Mouse (Mus musculus) skeletal muscle tissue, adult 2 months (tissue): ENCODE data around the gene Eif4e2.

Experiments
- DNase-seq: peaks from one replicate; pipeline ENCODE4 v3.0.0-alpha.2; 2012; ENCODE audit warnings: low read depth, low spot score

Gene Eif4e2

DNA sequence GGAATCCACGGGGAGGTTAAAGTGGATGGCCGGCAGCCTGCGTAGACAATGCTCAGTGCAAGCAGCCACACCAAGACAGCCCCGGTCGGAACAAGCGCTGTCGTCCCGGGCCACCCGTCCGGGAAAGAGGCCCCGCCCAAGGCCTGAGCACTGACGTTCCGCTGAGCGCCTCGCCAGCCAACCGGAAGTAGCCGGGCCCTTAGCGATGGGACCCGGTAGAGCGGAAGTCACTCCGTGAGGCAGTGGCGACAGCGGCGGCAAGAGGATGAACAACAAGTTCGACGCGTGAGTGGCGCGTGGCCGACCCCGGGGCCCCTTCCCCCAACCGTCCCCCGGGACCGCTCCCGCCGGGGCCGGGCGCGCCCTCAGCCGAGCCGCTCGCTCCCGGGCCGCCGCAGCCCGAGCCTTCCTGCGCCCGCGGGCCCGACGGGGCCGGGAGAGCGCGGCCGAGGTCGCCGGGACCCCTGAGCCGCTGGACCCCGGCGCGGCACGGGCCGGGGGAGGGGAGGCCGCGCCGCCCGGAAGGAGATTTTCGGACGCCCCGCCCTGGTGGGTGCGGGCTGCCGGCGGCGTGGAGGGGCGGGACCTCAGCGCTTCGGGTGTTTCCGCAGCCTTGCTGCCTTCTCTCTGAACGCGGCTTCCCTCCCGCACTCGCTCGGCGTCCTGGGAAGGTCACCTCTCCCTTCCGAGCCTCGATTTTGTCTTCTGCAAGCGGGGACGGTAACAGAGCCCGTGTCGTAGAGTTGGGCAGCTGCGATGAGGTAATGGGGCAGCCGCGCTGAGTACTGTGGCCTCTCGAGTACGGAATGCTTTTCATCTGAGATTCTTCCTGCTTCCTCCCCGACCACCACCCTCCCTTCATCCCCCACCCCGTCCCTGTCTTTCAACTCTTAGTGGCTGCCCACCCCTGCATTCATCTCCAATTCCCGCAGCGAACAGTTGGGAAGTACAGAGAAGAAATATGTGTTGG lies at the start of gene Eif4e2:
Gene Eif4e2, plus strand, starts transcription at position 180 of the 970 bp plus-strand sequence.
- DNase-seq: peak; percentile 93

GRCm38 (mm10) chr1:87164164-87164795 lies 49.4 kb upstream of the Eif4e2 start:
- DNase-seq: no peak

DNA sequence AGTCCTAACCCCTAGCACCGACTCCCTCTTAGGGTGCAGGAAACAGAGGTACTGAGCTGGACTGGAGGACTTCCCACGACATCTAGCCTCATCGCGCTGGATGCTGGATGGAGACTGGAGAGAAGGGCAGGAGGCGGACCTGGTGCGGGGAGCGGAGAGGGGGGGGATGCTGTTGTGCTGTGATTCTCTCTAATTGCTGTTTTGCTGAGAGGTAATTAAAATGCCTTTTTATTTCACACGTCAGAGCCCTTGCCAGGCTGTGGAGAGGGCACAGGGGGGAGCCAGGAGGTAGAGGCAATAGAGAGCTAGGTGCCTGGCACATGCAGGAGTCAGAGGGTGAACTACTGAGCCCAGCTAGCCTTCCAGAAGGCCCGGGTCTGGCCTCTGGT lies 48.9 kb upstream of the Eif4e2 start:
- DNase-seq: no peak

GRCm38 (mm10) chr1:87170458-87170857 lies 43.3 kb upstream of the Eif4e2 start:
- no peak for DNase-seq

DNA sequence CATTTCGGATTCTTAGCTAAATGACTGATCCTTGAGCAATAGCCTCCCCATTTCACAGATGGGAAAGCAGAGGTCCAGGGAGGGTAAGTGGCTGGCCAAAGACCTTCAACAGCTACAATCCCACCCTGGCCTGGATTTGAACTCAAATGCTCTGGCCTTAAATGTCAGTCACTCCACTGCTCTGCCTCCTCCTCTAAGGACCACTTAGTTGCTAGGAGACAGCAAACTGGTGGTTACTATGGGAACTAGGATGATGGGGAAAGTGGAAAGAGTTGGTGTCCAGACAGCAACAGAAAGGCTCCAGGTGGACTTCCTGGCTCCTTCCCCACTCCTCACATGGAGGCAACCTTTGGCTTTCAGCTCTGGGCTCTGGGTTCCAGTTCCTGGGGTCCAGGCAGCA lies 42.4 kb upstream of the Eif4e2 start:
- DNase-seq: no peak

DNA sequence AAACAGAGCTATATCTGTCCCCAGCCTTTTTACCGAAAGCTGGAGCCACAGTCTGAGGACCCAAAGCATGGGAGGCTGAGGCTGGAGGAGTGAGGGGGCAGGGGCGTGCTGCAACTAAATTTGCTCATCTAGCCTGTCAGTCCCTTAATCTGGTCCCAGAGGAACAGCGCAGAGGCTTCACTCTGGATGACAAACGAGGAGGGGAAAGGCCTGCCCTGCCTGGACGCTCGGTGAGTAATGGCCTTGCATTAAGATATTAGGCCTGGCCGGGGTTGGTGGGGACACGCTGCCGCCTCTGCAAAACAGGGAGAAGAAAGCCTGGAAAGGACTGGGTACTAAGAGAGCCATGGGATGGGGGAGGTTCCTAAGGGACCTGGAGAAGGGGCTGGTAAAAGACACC lies 41.4 kb upstream of the Eif4e2 start:
- no peak for DNase-seq

DNA sequence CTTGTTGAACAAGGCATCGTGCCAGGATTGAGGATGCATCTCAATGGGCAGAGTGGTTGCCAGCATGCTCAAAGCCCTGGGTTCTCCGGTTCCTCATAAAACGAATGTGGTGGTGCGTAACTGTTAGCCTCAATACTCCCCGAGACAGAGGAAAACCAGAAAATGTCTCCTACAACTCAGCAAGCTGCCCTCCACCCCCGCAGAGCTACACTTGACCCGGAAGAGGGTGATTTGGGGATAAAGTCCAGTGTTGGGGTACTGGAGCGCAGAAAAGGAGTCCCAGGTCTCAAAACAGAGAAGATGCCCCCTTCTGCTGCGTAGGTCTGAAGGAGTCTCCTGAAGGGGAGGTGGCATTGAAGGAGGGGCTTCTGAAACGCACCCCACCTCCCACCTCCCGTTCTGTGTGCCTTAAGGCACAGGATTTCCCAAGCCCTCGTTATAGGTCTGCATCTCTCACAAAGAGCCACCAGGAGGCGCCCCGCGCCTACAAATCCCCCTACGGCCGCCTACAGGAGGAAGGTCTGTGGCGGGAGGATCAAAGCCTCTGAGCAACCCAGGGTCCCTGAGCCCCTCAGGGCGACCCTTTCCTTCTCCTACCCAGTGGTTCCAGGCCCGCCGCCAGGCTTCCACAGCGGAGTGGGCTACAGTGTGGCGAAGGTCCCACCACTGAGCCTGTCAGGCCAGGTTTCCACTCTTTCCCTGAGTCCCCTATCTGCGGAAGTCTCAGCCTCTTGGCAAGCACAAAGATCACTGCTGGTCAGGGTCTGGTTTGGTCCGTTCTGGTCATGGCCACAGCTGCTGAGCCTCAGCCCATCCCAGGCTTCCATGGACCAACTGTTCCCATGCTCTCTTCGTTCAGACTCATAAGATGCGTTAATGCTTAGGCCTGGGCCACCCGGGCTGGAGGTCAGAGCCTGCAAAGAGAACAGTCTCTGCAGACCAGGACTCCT lies 39.4 kb upstream of the Eif4e2 start:
- DNase-seq: peak; percentile 38

DNA sequence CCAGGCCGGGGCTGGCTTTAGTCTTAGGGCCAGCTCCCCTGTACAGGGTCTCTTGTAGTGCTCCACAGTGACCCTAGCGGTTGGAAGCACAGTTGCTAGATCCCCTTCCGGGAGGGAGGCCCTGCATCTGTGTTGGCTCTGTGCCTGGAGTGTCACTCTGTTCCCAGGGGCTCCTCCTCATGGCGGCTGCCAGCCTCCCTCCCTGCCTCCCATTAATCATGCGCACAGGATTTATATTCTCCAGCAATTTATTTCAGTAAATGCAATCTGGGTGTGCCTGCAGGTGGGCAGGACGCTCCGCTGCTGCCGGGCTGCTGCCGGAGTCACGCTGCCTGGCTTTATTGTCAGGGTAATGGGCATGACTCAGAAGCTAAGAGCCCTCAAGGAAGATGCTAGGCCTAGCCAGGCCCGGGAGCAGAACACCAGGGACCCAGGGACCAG lies 37.8 kb upstream of the Eif4e2 start:
- DNase-seq: peak; percentile 15

DNA sequence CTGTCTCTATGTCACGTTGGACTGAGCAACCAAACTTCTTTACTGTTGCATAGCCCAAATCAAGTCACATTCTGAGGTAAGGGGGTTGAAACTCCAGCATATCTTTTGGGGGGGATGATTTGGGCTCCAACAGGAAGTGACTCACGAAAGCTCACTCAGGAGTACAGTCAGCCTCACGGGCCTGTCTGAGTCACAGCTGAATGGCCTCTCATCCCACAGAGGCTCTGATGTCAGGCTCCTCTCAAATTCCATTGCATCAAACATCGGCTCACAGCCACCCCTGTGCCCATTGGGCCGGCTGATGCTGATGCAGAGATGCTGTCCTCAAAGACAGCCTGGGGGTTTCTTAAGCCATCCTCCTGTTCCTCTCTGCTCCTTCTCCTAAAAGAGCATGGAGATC lies 32.8 kb upstream of the Eif4e2 start:
- no peak for DNase-seq

DNA sequence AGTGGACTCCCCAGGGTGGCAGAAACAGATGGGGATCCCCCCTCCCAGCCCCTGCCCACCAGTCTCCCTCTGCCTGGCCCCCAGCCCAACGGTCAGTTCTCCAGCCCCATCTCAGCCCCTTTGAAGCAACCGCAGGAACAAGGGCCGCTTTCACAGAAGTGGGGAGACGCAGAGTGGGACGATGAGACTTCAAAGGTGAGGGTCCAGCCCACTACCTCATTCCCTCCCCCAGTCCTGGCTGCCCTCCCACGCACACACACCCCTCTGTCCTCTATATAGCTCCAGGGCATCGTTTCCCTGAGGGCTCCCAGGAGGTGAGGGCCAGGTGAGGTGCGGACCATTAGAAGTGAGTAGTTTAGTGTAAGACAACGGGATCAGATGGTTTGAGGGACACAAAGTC lies 30.7 kb upstream of the Eif4e2 start, which contains the start of gene Prss56:
Gene Prss56, plus strand, starts transcription at position 301 of the 400 bp plus-strand sequence.
- DNase-seq: no peak

- no peak for DNase-seq
Observed at GRCm38 (mm10) chr1:87183998-87184750, 29.5 kb upstream of the Eif4e2 start.

DNA sequence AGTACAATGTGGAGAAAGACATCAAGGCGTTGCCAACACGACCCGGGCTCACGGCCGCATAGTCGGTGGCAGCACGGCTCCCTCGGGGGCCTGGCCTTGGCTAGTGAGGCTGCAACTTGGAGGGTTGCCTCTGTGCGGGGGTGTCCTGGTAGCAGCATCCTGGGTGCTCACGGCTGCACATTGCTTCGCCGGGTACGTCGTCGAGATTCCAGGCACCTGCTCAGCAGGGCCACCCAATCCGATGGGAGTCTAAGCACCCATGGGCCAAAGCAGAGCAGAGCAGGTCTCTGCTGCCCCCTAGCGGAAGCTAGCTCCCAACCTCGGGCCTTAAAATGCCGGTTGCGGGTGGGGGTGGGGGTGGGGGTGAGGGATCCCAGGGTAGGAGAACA lies 29.0 kb upstream of the Eif4e2 start:
- peak; percentile 52 for DNase-seq

DNA sequence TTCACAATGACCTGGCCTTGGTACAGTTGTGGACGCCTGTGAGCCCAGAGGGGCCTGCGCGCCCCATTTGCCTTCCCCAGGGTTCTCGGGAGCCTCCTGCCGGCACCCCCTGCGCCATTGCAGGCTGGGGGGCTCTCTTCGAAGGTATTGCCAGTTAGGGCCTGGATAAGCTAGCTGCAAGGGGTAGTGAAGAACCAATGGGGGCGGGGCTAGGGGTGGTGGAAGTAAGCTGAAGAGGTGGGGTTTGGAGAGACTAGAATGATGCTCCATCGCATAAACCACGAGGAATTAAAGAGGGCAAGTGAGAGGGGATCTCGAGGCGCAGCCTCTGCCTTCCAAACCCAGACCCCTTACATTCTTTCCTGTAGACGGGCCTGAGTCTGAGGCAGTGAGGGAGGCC lies 28.2 kb upstream of the Eif4e2 start:
- no peak for DNase-seq

DNA sequence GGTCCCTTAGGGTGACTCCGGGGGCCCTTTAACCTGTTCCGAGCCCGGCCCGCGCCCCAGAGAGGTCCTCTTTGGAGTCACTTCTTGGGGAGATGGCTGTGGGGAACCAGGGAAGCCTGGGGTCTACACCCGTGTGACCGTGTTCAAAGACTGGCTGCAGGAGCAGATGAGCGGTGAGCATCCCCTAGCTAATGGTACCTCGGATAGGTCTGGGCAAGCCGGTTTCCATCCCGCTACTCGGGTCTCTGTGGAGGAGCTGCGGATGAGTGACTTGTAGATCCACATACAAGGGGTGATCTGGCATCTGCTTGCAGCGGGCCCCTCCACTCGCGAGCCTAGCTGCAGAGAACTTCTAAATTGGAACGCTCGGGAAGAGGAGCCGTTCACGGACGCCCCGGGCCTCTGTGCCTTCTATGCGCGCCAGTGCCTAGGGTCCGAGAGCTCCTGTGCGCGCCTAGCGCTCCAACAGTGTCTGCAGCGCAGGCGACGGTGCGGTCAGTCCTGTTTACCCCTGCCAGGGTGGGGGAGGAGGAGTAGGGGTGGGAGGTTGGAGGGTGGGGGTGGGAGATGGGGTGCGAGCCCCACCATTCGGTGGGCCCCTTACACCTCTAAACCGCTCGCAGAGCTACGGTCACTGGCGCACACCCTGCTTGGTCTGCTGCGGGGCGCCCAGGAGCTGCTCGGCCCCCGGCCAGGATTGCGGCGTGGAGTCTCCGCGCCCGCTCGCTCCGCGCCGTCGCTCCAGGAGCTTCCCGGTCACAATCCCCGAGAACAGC lies 27.3 kb upstream of the Eif4e2 start:
- no peak for DNase-seq

DNA sequence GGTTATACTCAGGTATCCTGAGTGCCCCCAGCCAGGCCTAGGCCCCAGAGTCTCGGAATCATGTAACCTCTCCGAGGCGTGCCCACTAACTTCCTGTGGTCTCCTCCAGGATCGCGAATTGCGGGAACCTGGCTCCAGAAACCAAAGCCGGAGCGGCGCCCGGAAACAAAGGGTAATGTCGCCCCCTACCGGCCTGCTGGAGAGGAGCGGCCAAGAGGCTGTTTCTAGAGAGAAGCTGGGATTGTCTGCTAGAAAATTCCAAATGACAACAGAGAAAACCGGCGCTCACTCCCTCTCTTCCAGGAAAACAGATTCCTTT lies 26.7 kb upstream of the Eif4e2 start:
- DNase-seq: peak; percentile 21

GRCm38 (mm10) chr1:87190429-87190828 lies 23.3 kb upstream of the Eif4e2 start, which contains the start of gene Chrnd:
TSS of gene Chrnd (plus strand) at chr1:87190607.
- no peak for DNase-seq

- DNase-seq: no peak
Observed at GRCm38 (mm10) chr1:87197296-87197695, 16.4 kb upstream of the Eif4e2 start.

- no peak for DNase-seq
Observed at GRCm38 (mm10) chr1:87198119-87199065, 15.3 kb upstream of the Eif4e2 start.

DNA sequence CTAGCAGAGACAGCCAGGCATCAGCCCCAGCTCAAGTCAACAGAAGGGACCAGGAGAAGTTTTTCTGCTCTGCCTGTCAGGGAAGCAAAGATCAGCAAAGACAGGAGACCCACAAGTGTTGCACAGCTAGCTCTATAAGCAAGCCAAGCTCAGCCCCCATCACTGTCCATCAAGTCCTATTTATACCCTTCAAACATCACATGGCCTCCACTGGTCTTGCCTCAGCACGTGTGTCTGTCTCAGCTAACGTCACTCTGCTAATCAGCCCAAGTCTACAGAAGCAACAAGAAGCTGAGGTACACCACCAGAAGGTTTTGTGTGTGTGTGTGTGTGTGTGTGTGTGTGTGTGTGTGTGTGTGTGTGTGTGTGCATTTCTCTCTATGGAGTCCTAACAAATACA lies 12.9 kb upstream of the Eif4e2 start:
- DNase-seq: no peak
